Mouse (Mus musculus): ENCODE measurements at regions not wholly inside any gene's neighbourhood (a gene's known extent, or its start where the extent isn't known, plus 50 kb on each side); places are given as distances from the start of the nearest gene placed in this dataset.

GRCm38 (mm10) chr3:137482546-137482945 lies 138.9 kb upstream of the Ddit4l start:
- Histone ChIP-seq H3K4me3 (ENCODE audit: low read depth, low read length) (no peak overlapping the region), H3K27ac (ENCODE audit: low read depth, low read length) (no peak overlapping the region), H3K4me1 (ENCODE audit: control insufficient read depth, insufficient read depth, low read length) (no peaks in the 10 kb centered on the region), H3K27me3 (ENCODE audit: control insufficient read depth, insufficient read depth, low read length) (no peaks in the 10 kb centered on the region), H3K4me2 (ENCODE audit: low read depth) (no peak overlapping the region), H3K9ac (ENCODE audit: low read length) (no peak overlapping the region), H3K9me3 (ENCODE audit: control insufficient read depth, low read length) (no peaks in the 10 kb centered on the region), H3K36me3 (ENCODE audit: control insufficient read depth, insufficient read depth, low read length) (no peaks in the 10 kb centered on the region)
- 70% methylated on average over 3 of the region's 3 CpGs for WGBS
- DNase-seq (ENCODE audit: low spot score) (no peak), ATAC-seq (ENCODE audit: insufficient read depth, low FRiP score, low TSS enrichment) (no peak)

- H3K27ac ChIP-seq (ENCODE audit: low read depth, low read length): no peak overlapping the region
- 79% methylated on average over 4 of the region's 4 CpGs for WGBS
- H3K27me3 ChIP-seq (ENCODE audit: control insufficient read depth, insufficient read depth, low read length): no peaks in the 10 kb centered on the region
- ATAC-seq (ENCODE audit: insufficient read depth, low FRiP score, low TSS enrichment) (no peak), DNase-seq (ENCODE audit: low spot score) (no peak)
- H3K4me3 ChIP-seq (ENCODE audit: low read depth, low read length): no peak overlapping the region
- no peaks in the 10 kb centered on the region for H3K9me3 ChIP-seq (ENCODE audit: control insufficient read depth, low read length)
- H3K36me3 ChIP-seq (ENCODE audit: control insufficient read depth, insufficient read depth, low read length): no peaks in the 10 kb centered on the region
- H3K9ac ChIP-seq (ENCODE audit: low read length): no peak overlapping the region
- no peak overlapping the region for H3K4me2 ChIP-seq (ENCODE audit: low read depth)
- no peaks in the 10 kb centered on the region for H3K4me1 ChIP-seq (ENCODE audit: control insufficient read depth, insufficient read depth, low read length)
Observed at GRCm38 (mm10) chr3:137482971-137483370, 138.4 kb upstream of the Ddit4l start.

- H3K4me3 ChIP-seq (ENCODE audit: low read depth, low read length): no peak overlapping the region
- no peak overlapping the region for H3K9ac ChIP-seq (ENCODE audit: low read length)
- no peak for DNase-seq (ENCODE audit: low spot score)
- ATAC-seq (ENCODE audit: insufficient read depth, low FRiP score, low TSS enrichment): no peak
- H3K4me1 ChIP-seq (ENCODE audit: control insufficient read depth, insufficient read depth, low read length): no peaks in the 10 kb centered on the region
- H3K9me3 ChIP-seq (ENCODE audit: control insufficient read depth, low read length): no peaks in the 10 kb centered on the region
- H3K36me3 ChIP-seq (ENCODE audit: control insufficient read depth, insufficient read depth, low read length): no peaks in the 10 kb centered on the region
- H3K4me2 ChIP-seq (ENCODE audit: low read depth): no peak overlapping the region
- H3K27ac ChIP-seq (ENCODE audit: low read depth, low read length): no peak overlapping the region
- H3K27me3 ChIP-seq (ENCODE audit: control insufficient read depth, insufficient read depth, low read length): no peaks in the 10 kb centered on the region
Observed at GRCm38 (mm10) chr3:137489592-137489991, 131.8 kb upstream of the Ddit4l start.

- WGBS: 96% methylated on average over 1 of the region's 1 CpGs
- ATAC-seq (ENCODE audit: insufficient read depth, low FRiP score, low TSS enrichment) (no peak), DNase-seq (ENCODE audit: low spot score) (no peak)
- Histone ChIP-seq H3K27ac (ENCODE audit: low read depth, low read length) (no peak overlapping the region), H3K9me3 (ENCODE audit: control insufficient read depth, low read length) (no peaks in the 10 kb centered on the region), H3K4me1 (ENCODE audit: control insufficient read depth, insufficient read depth, low read length) (no peaks in the 10 kb centered on the region), H3K36me3 (ENCODE audit: control insufficient read depth, insufficient read depth, low read length) (no peaks in the 10 kb centered on the region), H3K4me3 (ENCODE audit: low read depth, low read length) (no peak overlapping the region), H3K27me3 (ENCODE audit: control insufficient read depth, insufficient read depth, low read length) (no peaks in the 10 kb centered on the region), H3K9ac (ENCODE audit: low read length) (no peak overlapping the region), H3K4me2 (ENCODE audit: low read depth) (no peak overlapping the region)
Observed at GRCm38 (mm10) chr3:137491508-137492019, 129.8 kb upstream of the Ddit4l start.

DNA sequence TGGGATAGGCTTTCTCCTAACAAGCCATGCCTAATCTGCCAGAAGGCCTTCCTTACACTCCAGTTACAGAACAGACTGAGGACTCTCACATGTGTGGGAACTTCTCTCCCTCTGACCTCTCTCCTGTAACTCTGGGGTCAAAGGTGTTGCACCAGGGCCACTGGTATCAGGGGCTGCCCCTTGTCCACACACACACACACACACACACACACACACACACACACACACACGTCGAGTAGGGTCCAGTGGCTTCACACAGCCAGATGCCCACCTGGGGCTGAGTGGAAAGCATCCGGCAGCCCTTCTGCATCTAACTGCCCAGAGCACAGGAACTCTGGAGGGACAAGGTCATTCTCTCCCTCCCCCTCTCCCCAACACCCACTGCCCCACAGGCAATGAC lies 123.1 kb upstream of the Ddit4l start:
- no peak for ATAC-seq (ENCODE audit: insufficient read depth, low FRiP score, low TSS enrichment)
- Histone ChIP-seq H3K9ac (ENCODE audit: low read length) (no peak overlapping the region), H3K9me3 (ENCODE audit: control insufficient read depth, low read length) (no peaks in the 10 kb centered on the region), H3K4me3 (ENCODE audit: low read depth, low read length) (no peak overlapping the region), H3K4me1 (ENCODE audit: control insufficient read depth, insufficient read depth, low read length) (no peaks in the 10 kb centered on the region), H3K4me2 (ENCODE audit: low read depth) (no peak overlapping the region), H3K36me3 (ENCODE audit: control insufficient read depth, insufficient read depth, low read length) (no peaks in the 10 kb centered on the region), H3K27me3 (ENCODE audit: control insufficient read depth, insufficient read depth, low read length) (no peaks in the 10 kb centered on the region), H3K27ac (ENCODE audit: low read depth, low read length) (no peak overlapping the region)
- DNase-seq (ENCODE audit: low spot score): no peak
- WGBS: 63% methylated on average over 3 of the region's 3 CpGs

DNA sequence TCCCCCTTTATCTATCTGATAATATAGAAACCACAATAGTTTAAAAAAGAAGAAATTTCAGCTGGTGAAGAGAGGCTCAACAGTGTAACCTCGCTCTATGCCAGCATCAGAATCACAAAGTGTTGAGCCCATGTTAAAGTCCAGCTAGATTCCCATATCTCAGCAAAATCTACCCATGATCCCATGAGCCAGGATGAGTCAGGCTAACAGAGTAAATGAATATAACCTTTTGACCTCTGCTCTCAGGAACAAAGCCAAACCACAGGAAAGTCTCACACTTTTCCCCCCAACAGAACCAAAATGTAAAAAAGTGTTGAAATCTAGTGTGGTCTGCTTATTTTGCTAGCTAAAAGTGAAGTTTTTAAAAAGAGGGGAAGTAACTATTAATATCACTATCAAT lies 110.1 kb upstream of the Ddit4l start:
- no peaks in the 10 kb centered on the region for H3K9me3 ChIP-seq (ENCODE audit: control insufficient read depth, low read length)
- no peak overlapping the region for H3K4me2 ChIP-seq (ENCODE audit: low read depth)
- no peak for DNase-seq (ENCODE audit: low spot score)
- WGBS: 86% methylated on average over 1 of the region's 1 CpGs
- H3K4me1 ChIP-seq (ENCODE audit: control insufficient read depth, insufficient read depth, low read length): no peaks in the 10 kb centered on the region
- no peaks in the 10 kb centered on the region for H3K27me3 ChIP-seq (ENCODE audit: control insufficient read depth, insufficient read depth, low read length)
- no peaks in the 10 kb centered on the region for H3K36me3 ChIP-seq (ENCODE audit: control insufficient read depth, insufficient read depth, low read length)
- no peak overlapping the region for H3K9ac ChIP-seq (ENCODE audit: low read length)
- H3K4me3 ChIP-seq (ENCODE audit: low read depth, low read length): no peak overlapping the region
- no peak overlapping the region for H3K27ac ChIP-seq (ENCODE audit: low read depth, low read length)
- no peak for ATAC-seq (ENCODE audit: insufficient read depth, low FRiP score, low TSS enrichment)

- WGBS: 69% methylated on average over 2 of the region's 2 CpGs
- H3K27ac ChIP-seq (ENCODE audit: low read depth, low read length): no peak overlapping the region
- no peaks in the 10 kb centered on the region for H3K36me3 ChIP-seq (ENCODE audit: control insufficient read depth, insufficient read depth, low read length)
- no peaks in the 10 kb centered on the region for H3K27me3 ChIP-seq (ENCODE audit: control insufficient read depth, insufficient read depth, low read length)
- no peaks in the 10 kb centered on the region for H3K9me3 ChIP-seq (ENCODE audit: control insufficient read depth, low read length)
- no peak for ATAC-seq (ENCODE audit: insufficient read depth, low FRiP score, low TSS enrichment)
- no peak overlapping the region for H3K4me2 ChIP-seq (ENCODE audit: low read depth)
- DNase-seq (ENCODE audit: low spot score): no peak
- no peak overlapping the region for H3K4me3 ChIP-seq (ENCODE audit: low read depth, low read length)
- peaks cover under 1% of the 10 kb centered on the region; the same call in 1 of the 2 replicates for H3K4me1 ChIP-seq (ENCODE audit: control insufficient read depth, insufficient read depth, low read length)
- no peak overlapping the region for H3K9ac ChIP-seq (ENCODE audit: low read length)
Observed at GRCm38 (mm10) chr3:137512411-137512810, 109.0 kb upstream of the Ddit4l start.

DNA sequence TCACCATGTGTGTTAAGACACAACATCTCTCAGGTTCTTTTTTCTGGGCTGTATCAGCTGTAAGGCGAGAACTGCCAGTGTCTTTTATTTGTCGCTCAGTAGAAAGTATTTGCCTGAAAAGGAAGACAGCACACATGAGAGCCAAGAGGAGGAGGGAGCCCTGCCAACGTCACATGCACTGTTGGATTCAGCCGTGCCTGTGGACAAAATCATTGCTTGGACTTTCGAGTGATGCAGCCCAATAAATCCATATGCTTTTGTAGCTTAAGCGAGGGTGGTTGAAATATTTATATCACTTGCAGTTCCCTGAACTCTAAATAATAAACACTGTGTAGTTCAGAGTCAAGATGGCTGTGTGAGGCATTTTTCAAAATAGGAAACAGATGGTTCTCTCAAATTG lies 108.4 kb upstream of the Ddit4l start:
- Histone ChIP-seq H3K9me3 (ENCODE audit: control insufficient read depth, low read length) (no peaks in the 10 kb centered on the region), H3K9ac (ENCODE audit: low read length) (no peak overlapping the region), H3K36me3 (ENCODE audit: control insufficient read depth, insufficient read depth, low read length) (no peaks in the 10 kb centered on the region), H3K27me3 (ENCODE audit: control insufficient read depth, insufficient read depth, low read length) (no peaks in the 10 kb centered on the region), H3K4me3 (ENCODE audit: low read depth, low read length) (no peak overlapping the region), H3K27ac (ENCODE audit: low read depth, low read length) (no peak overlapping the region), H3K4me1 (ENCODE audit: control insufficient read depth, insufficient read depth, low read length) (peaks cover 3% of the 10 kb centered on the region; the same call in 1 of the 2 replicates), H3K4me2 (ENCODE audit: low read depth) (no peak overlapping the region)
- no peak for ATAC-seq (ENCODE audit: insufficient read depth, low FRiP score, low TSS enrichment)
- 72% methylated on average over 6 of the region's 6 CpGs for WGBS
- DNase-seq (ENCODE audit: low spot score): no peak

DNA sequence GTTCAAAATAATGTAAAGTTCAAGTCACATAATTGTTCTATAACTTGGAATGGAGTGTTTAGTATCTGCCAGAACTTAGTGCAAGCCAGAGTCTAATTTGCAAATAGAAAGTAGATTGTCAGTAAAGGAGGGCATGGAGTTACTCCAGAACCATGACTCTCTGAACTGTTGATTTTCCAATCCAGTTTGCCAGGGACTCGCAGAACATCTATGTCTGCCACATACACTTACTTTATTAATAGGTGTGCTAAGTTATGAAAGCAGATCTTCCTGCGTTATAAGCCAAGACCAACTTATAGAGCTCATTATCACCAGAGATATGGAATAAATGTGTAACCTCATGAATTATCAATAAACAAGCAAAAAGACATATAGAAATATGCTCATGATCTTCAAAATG lies 107.2 kb upstream of the Ddit4l start:
- no peak for ATAC-seq (ENCODE audit: insufficient read depth, low FRiP score, low TSS enrichment)
- Histone ChIP-seq H3K4me2 (ENCODE audit: low read depth) (no peak overlapping the region), H3K9ac (ENCODE audit: low read length) (no peak overlapping the region), H3K9me3 (ENCODE audit: control insufficient read depth, low read length) (no peaks in the 10 kb centered on the region), H3K4me3 (ENCODE audit: low read depth, low read length) (no peak overlapping the region), H3K36me3 (ENCODE audit: control insufficient read depth, insufficient read depth, low read length) (no peaks in the 10 kb centered on the region), H3K27me3 (ENCODE audit: control insufficient read depth, insufficient read depth, low read length) (no peaks in the 10 kb centered on the region), H3K4me1 (ENCODE audit: control insufficient read depth, insufficient read depth, low read length) (peaks cover 3% of the 10 kb centered on the region; the same call in 1 of the 2 replicates), H3K27ac (ENCODE audit: low read depth, low read length) (no peak overlapping the region)
- WGBS: 95% methylated on average over 2 of the region's 2 CpGs
- no peak for DNase-seq (ENCODE audit: low spot score)
